12 mouse cellular contexts compared by ENCODE assay signal in the genomic region with DNA sequence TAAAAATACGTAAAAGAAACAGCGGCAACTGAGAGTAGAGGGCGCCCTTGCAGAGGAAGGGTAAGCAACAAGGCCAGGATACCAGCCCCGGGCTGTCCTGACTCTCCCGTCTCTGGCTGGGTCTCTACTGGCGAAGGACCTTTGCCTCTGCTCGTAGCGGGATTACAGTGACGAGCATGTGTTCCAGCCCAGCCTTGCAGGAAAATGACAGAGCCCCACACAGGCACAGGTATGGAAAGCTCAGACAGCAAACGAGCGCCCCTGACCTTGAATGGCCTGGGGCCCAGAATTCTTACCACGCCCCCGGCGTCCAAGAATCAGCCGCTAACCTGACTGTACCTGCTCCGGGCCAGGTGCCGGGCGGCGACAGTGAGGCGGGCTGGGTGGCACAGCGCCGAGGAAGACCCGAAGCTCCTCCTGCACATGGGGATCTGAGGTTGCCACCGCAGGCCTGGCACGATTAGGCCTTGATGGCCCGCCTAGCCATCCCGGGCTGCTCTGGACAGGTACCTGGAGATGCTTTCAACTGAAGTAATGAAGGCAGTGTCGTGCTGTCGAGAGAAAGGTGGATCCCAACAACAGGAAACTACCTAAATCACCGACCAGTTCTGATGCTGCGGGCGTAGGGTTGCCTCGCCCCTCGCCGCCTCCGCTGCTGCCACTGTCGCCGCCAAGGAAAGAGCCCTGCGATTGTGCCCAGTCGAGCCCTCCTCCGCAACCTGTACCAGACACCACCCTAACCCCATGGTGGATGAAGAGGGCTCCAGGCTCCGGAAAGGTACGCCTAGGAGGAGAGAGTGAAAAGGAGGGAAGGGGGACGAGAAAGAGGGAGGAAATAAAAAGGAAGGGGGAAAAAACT. TPM values are rescaled to one million over a fixed set of nuclear protein-coding genes. Genes with fewer than 3 reads are reported as not detected.
DNase-seq lines count a peak whose midpoint lies in the region; ATAC-seq and TF ChIP-seq lines count a peak whose summit lies in the region.
"Had no signal": no experiment of that assay in that cellular context is flagged by ENCODE, and none has a peak within 500 bp of the region (broad histone marks: within the 10 kb centered on the region; RNA-seq: fewer than 3 reads in every experiment).

No protein-coding gene starts in this region.

- peak overlapping the region; percentile 86 for H3K4me2 ChIP-seq in neural tube, embryonic 11.5 days (ENCODE audit: low read depth)
- peak overlapping the region; percentile 83 for H3K4me2 ChIP-seq in kidney, embryonic 16.5 days (replicated peaks; ENCODE audit: low read depth, low read length)
- H3K4me2 ChIP-seq in neural tube, embryonic 13.5 days: peak overlapping the region; percentile 97

- peak overlapping the region; percentile 59 for H3K4me3 ChIP-seq in neural tube, embryonic 11.5 days (ENCODE audit: low read depth, low read length)
- no peak overlapping the region for H3K4me3 ChIP-seq in bone marrow macrophage, adult 2 months (ENCODE audit: insufficient read depth, low read length)
- H3K4me3 ChIP-seq in kidney, embryonic 16.5 days (ENCODE audit: low read length): peak overlapping the region; percentile 69
- H3K4me3 ChIP-seq in neural tube, embryonic 13.5 days: peak overlapping the region; percentile 53
- H3K4me3 ChIP-seq: heart, adult 2 months had no signal

- H3K4me1 ChIP-seq in neural tube, embryonic 11.5 days (ENCODE audit: control insufficient read depth, insufficient read depth, low read length): peaks cover 2% of the 10 kb centered on the region; the same call in 1 of the 2 replicates
- H3K4me1 ChIP-seq in bone marrow macrophage, adult 2 months (ENCODE audit: control insufficient read depth, insufficient read depth, low read length): no peaks in the 10 kb centered on the region
- peaks cover 11% of the 10 kb centered on the region for H3K4me1 ChIP-seq in kidney, embryonic 16.5 days (ENCODE audit: insufficient read depth, low read length)
- peaks cover 22% of the 10 kb centered on the region for H3K4me1 ChIP-seq in neural tube, embryonic 13.5 days (replicated peaks)

- H3K27ac ChIP-seq in neural tube, embryonic 11.5 days (ENCODE audit: low read depth, low read length): peak overlapping the region; percentile 94
- H3K27ac ChIP-seq in bone marrow macrophage, adult 2 months (ENCODE audit: insufficient read depth, low read depth, low read length): no peak overlapping the region
- peak overlapping the region; percentile 97 for H3K27ac ChIP-seq in kidney, embryonic 16.5 days (ENCODE audit: low read length)
- H3K27ac ChIP-seq in neural tube, embryonic 13.5 days (replicated peaks): peak overlapping the region; percentile 98
- H3K27ac ChIP-seq: heart, adult 2 months had no signal

- ATAC-seq in neural tube, embryonic 11.5 days (ENCODE audit: insufficient read depth, low FRiP score, low TSS enrichment): no peak
- no peak for ATAC-seq in kidney, embryonic 16.5 days (ENCODE audit: low FRiP score, low TSS enrichment)
- ATAC-seq in neural tube, embryonic 13.5 days (ENCODE audit: low read depth): no peak

- peak overlapping the region; percentile 94 for H3K9ac ChIP-seq in neural tube, embryonic 11.5 days (ENCODE audit: low read length)
- H3K9ac ChIP-seq in kidney, embryonic 16.5 days (replicated peaks; ENCODE audit: low read length): peak overlapping the region; percentile 91
- H3K9ac ChIP-seq in neural tube, embryonic 13.5 days: peak overlapping the region; percentile 98

- peak; percentile 9; the same call in 1 of the 2 replicates for TF ChIP-seq CTCF in bone marrow macrophage, adult 2 months (IDR thresholded peaks at IDR 0.05; ENCODE audit: low read depth, low read length)

- DNase-seq in neural tube, embryonic 11.5 days (ENCODE audit: low spot score): no peak
- DNase-seq in neural tube, embryonic 10.5 days (ENCODE audit: extremely low spot score, low spot score): no peak
- DNase-seq in right cerebral cortex, adult 2 months (ENCODE audit: low spot score in 2 of 2): no peak
- DNase-seq in left cerebral cortex, adult 8-10 months (ENCODE audit: low spot score in 2 of 2): no peak
- DNase-seq: cerebellum, adult 11 months had no signal

- H3K27me3 ChIP-seq in neural tube, embryonic 11.5 days (ENCODE audit: control insufficient read depth, insufficient read depth, low read length): peaks cover 41% of the 10 kb centered on the region
- no peaks in the 10 kb centered on the region for H3K27me3 ChIP-seq in kidney, embryonic 16.5 days (ENCODE audit: insufficient read depth, low read length)
- peaks cover 12% of the 10 kb centered on the region for H3K27me3 ChIP-seq in neural tube, embryonic 13.5 days

- WGBS in neural tube, embryonic 11.5 days: under 1% methylated on average over 44 of the region's 44 CpGs
- WGBS in kidney, embryonic 16.5 days: under 1% methylated on average over 43 of the region's 44 CpGs
- 1% methylated on average over 44 of the region's 44 CpGs for WGBS in neural tube, embryonic 13.5 days

- H3K36me3 ChIP-seq in neural tube, embryonic 11.5 days (ENCODE audit: control insufficient read depth, insufficient read depth, low read length): no peaks in the 10 kb centered on the region
- peaks cover 7% of the 10 kb centered on the region; the same call in 1 of the 2 replicates for H3K36me3 ChIP-seq in kidney, embryonic 16.5 days (ENCODE audit: insufficient read depth, low read length)
- H3K36me3 ChIP-seq in neural tube, embryonic 13.5 days: no peaks in the 10 kb centered on the region

- no peak for TF ChIP-seq POLR2A in bone marrow macrophage, adult 2 months (IDR thresholded peaks at IDR 0.05; ENCODE audit: borderline replicate concordance, low read depth, low read length)

- H3K9me3 ChIP-seq in neural tube, embryonic 11.5 days (ENCODE audit: control insufficient read depth, low read length): no peaks in the 10 kb centered on the region
- no peaks in the 10 kb centered on the region for H3K9me3 ChIP-seq in kidney, embryonic 16.5 days (ENCODE audit: low read length)
- no peaks in the 10 kb centered on the region for H3K9me3 ChIP-seq in neural tube, embryonic 13.5 days

RNA-seq across cellular contexts. Expression of gene Hoxa9, which starts 1.1 kb away (rescaled TPM):
- 98.8 and 105 TPM in 2 replicates for polyA plus RNA-seq in neural tube, embryonic 11.5 days (2014; fragmentation: Nextera tagmentation; extraction: Ambion mirVana)
- polyA plus RNA-seq in bone marrow macrophage, adult 2 months (2012; ENCODE audit: insufficient read depth, insufficient read length, missing spikeins): not detected in 2 replicates
- polyA plus RNA-seq in kidney, embryonic 16.5 days (2015; fragmentation: Nextera tagmentation; extraction: Ambion mirVana): 56.6 and 56.8 TPM in 2 replicates
- polyA plus RNA-seq in neural tube, embryonic 13.5 days (2015; fragmentation: Nextera tagmentation; extraction: Ambion mirVana): 125 and 130 TPM in 2 replicates
- not detected for total RNA-seq in left cerebral cortex, adult 8-10 months (2022)
- total RNA-seq: heart, adult 2 months; monocyte, adult 5-6 weeks had no signal
- polyA plus RNA-seq: small intestine, adult 2 months had no signal

RNA-seq across cellular contexts. Expression of gene Hoxa7, which starts 8.1 kb away (rescaled TPM):
- polyA plus RNA-seq in neural tube, embryonic 11.5 days (2014; fragmentation: Nextera tagmentation; extraction: Ambion mirVana): 61.2 and 71.3 TPM in 2 replicates
- not detected in 2 replicates for polyA plus RNA-seq in bone marrow macrophage, adult 2 months (2012; ENCODE audit: insufficient read depth, insufficient read length, missing spikeins)
- polyA plus RNA-seq in kidney, embryonic 16.5 days (2015; fragmentation: Nextera tagmentation; extraction: Ambion mirVana): 25.7 and 27.5 TPM in 2 replicates
- 117 and 125 TPM in 2 replicates for polyA plus RNA-seq in neural tube, embryonic 13.5 days (2015; fragmentation: Nextera tagmentation; extraction: Ambion mirVana)
- not detected for total RNA-seq in left cerebral cortex, adult 8-10 months (2022)
- total RNA-seq: monocyte, adult 5-6 weeks had no signal

RNA-seq across cellular contexts. Expression of gene Hoxa10, which starts 10.9 kb away (rescaled TPM):
- 70.6 and 72.8 TPM in 2 replicates for polyA plus RNA-seq in neural tube, embryonic 11.5 days (2014; fragmentation: Nextera tagmentation; extraction: Ambion mirVana)
- 0.54 TPM in 1 of 2 replicates, not detected in the other for polyA plus RNA-seq in bone marrow macrophage, adult 2 months (2012; ENCODE audit: insufficient read depth, insufficient read length, missing spikeins)
- polyA plus RNA-seq in kidney, embryonic 16.5 days (2015; fragmentation: Nextera tagmentation; extraction: Ambion mirVana): 147 and 154 TPM in 2 replicates
- 77.8 and 86.6 TPM in 2 replicates for polyA plus RNA-seq in neural tube, embryonic 13.5 days (2015; fragmentation: Nextera tagmentation; extraction: Ambion mirVana)
- total RNA-seq in left cerebral cortex, adult 8-10 months (2022): not detected
- total RNA-seq: heart, adult 2 months; monocyte, adult 5-6 weeks had no signal
- polyA plus RNA-seq: heart, adult 2 months; small intestine, adult 2 months had no signal

RNA-seq across cellular contexts. Expression of gene Hoxa11, which starts 15.8 kb away (rescaled TPM):
- polyA plus RNA-seq in neural tube, embryonic 11.5 days (2014; fragmentation: Nextera tagmentation; extraction: Ambion mirVana): 6.0 and 6.7 TPM in 2 replicates
- 0.25 TPM in 1 of 2 replicates, not detected in the other for polyA plus RNA-seq in bone marrow macrophage, adult 2 months (2012; ENCODE audit: insufficient read depth, insufficient read length, missing spikeins)
- polyA plus RNA-seq in kidney, embryonic 16.5 days (2015; fragmentation: Nextera tagmentation; extraction: Ambion mirVana): 27.9 and 31.8 TPM in 2 replicates
- 4.7 and 5.7 TPM in 2 replicates for polyA plus RNA-seq in neural tube, embryonic 13.5 days (2015; fragmentation: Nextera tagmentation; extraction: Ambion mirVana)
- not detected for total RNA-seq in left cerebral cortex, adult 8-10 months (2022)
- total RNA-seq: heart, adult 2 months; monocyte, adult 5-6 weeks had no signal
- polyA plus RNA-seq: heart, adult 2 months; liver, embryonic 16.5 days; small intestine, adult 2 months had no signal

RNA-seq across cellular contexts. Expression of gene Gm28308, which starts 16.6 kb away (rescaled TPM):
- not detected in 2 replicates for polyA plus RNA-seq in neural tube, embryonic 11.5 days (2014; fragmentation: Nextera tagmentation; extraction: Ambion mirVana)
- not detected in 2 replicates for polyA plus RNA-seq in bone marrow macrophage, adult 2 months (2012; ENCODE audit: insufficient read depth, insufficient read length, missing spikeins)
- polyA plus RNA-seq in kidney, embryonic 16.5 days (2015; fragmentation: Nextera tagmentation; extraction: Ambion mirVana): not detected in 2 replicates
- polyA plus RNA-seq in neural tube, embryonic 13.5 days (2015; fragmentation: Nextera tagmentation; extraction: Ambion mirVana): not detected in 2 replicates
- total RNA-seq in left cerebral cortex, adult 8-10 months (2022): not detected
- total RNA-seq: heart, adult 2 months had no signal
- polyA plus RNA-seq: heart, adult 2 months; liver, embryonic 16.5 days had no signal

Comparison
In these comparisons a context has a peak if more than half of its experiments do, and no peak if none do; other contexts are left out.
1. RNA of gene Hoxa9, which starts 1.1 kb away (polyA plus RNA-seq): 125 to 130 TPM in neural tube, embryonic 13.5 days, 98.8 to 105 TPM in neural tube, embryonic 11.5 days and 56.6 to 56.8 TPM in kidney, embryonic 16.5 days; not detected in bone marrow macrophage, adult 2 months; every median in the first group is over 10 times any median in the second.
2. RNA of gene Hoxa7, which starts 8.1 kb away (polyA plus RNA-seq): 117 to 125 TPM in neural tube, embryonic 13.5 days, 61.2 to 71.3 TPM in neural tube, embryonic 11.5 days and 25.7 to 27.5 TPM in kidney, embryonic 16.5 days; not detected in bone marrow macrophage, adult 2 months; every median in the first group is over 10 times any median in the second.
3. RNA of gene Hoxa10, which starts 10.9 kb away (polyA plus RNA-seq): 147 to 154 TPM in kidney, embryonic 16.5 days, 77.8 to 86.6 TPM in neural tube, embryonic 13.5 days and 70.6 to 72.8 TPM in neural tube, embryonic 11.5 days; 0.54 TPM in bone marrow macrophage, adult 2 months; every median in the first group is over 10 times any median in the second.
4. Peak in every context shown above with its lines, with median percentiles within 50 percentile points of each other: H3K4me2 ChIP-seq and H3K9ac ChIP-seq.